In the genomic region with DNA sequence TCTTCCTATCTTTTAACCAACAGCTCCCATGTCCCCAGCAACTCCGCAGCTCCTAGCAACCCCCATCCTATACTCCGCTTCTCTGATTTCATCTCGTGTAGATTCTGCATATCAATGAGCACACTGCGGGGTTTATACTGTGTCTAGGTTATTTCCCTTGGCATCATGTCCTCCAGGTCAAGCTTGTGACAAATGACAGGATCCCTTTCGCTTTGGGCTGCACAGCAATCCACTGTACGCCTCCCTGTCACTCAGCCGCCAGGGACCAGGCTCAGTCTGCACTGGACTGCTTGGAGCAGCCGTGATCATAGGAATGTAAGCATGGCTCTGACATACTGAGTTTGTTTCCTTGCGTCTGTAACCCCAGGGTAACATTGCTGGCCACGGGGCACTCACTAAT, we compare ENCODE assay signal across 12 mouse cellular contexts.
"Had no signal": no experiment of that assay in that cellular context is flagged by ENCODE, and none has a peak within 500 bp of the region (broad histone marks: within the 10 kb centered on the region; RNA-seq: fewer than 3 reads in every experiment).

No protein-coding gene starts in this region.

- H3K27ac ChIP-seq: layer of hippocampus, adult 2 months; limb, embryonic 13.5 days; neural tube, embryonic 13.5 days had no signal

- H3K9me3 ChIP-seq: limb, embryonic 13.5 days; neural tube, embryonic 13.5 days had no signal

- H3K9ac ChIP-seq: limb, embryonic 13.5 days; lung, embryonic 14.5 days; neural tube, embryonic 13.5 days had no signal

- H3K4me2 ChIP-seq: limb, embryonic 13.5 days; lung, embryonic 14.5 days; neural tube, embryonic 13.5 days had no signal

- ATAC-seq: intestine, postnatal 0 days had no signal

- H3K27me3 ChIP-seq: limb, embryonic 13.5 days; neural tube, embryonic 13.5 days had no signal

- H3K4me3 ChIP-seq: layer of hippocampus, adult 2 months; limb, embryonic 13.5 days; neural tube, embryonic 13.5 days had no signal

- H3K36me3 ChIP-seq: limb, embryonic 13.5 days; neural tube, embryonic 13.5 days had no signal

- DNase-seq: kidney, postnatal 36 days; left cerebral cortex, postnatal 4 days; lung, embryonic 14.5 days; retina, postnatal 1 day; right cerebral cortex, postnatal 4 days; spleen, adult 18-20 months; thymus, adult 18-20 months; thymus, postnatal 14 days had no signal
